Mouse (Mus musculus) ES-Bruce4 (cell line): ENCODE measurements around the gene Mapk12. TPM values are rescaled to one million over a fixed set of nuclear protein-coding genes. Genes with fewer than 3 reads are reported as not detected.

Experiments
- H3K27ac ChIP-seq: 2 replicates; pipeline ENCODE4 v1.5.1; 2012; ENCODE audit warnings: low read length, inconsistent platforms; ENCODE audit not compliant: insufficient read depth
- H3K27me3 ChIP-seq: 2 replicates; pipeline ENCODE4 v1.6.1; 2012; ENCODE audit warnings: mild to moderate bottlenecking, low read length, inconsistent platforms; ENCODE audit not compliant: control insufficient read depth, poor library complexity, insufficient read depth, severe bottlenecking
- H3K36me3 ChIP-seq: 2 replicates; pipeline ENCODE4 v1.6.1; 2012; ENCODE audit warnings: inconsistent platforms, mild to moderate bottlenecking, low read length, moderate library complexity; ENCODE audit not compliant: control insufficient read depth, poor library complexity, insufficient read depth, severe bottlenecking
- H3K4me1 ChIP-seq: one replicate; pipeline ENCODE4 v1.8.1; 2011; ENCODE audit warnings: low read length; ENCODE audit not compliant: control insufficient read depth, insufficient read depth
- H3K4me3 ChIP-seq: 2 replicates; pipeline ENCODE4 v1.5.1; 2011; ENCODE audit warnings: low read depth, mild to moderate bottlenecking, low read length
- H3K9ac ChIP-seq: 2 replicates; pipeline ENCODE4 v1.6.1; 2012; ENCODE audit warnings: low read depth, mild to moderate bottlenecking, inconsistent platforms; ENCODE audit not compliant: poor library complexity, severe bottlenecking
- H3K9me3 ChIP-seq: replicated peaks from 2 replicates; pipeline ENCODE4 v1.6.1; 2012; ENCODE audit warnings: mild to moderate bottlenecking, low read length, inconsistent platforms; ENCODE audit not compliant: control insufficient read depth, poor library complexity, insufficient read depth, severe bottlenecking
- CTCF ChIP-seq: IDR thresholded peaks from one replicate; pipeline ENCODE4 v1.8.1; 2011; ENCODE audit warnings: low read depth, low read length
- EP300 ChIP-seq: IDR thresholded peaks from 2 replicates; pipeline ENCODE4 v1.6.1; 2011; ENCODE audit warnings: low read depth, low read length; ENCODE audit not compliant: insufficient read depth
- POLR2A ChIP-seq: IDR thresholded peaks from one replicate; pipeline ENCODE4 v1.8.1; 2011; ENCODE audit warnings: low read length; ENCODE audit not compliant: insufficient read depth
- polyA plus RNA-seq: library from polyadenylated mRNA; stranded (reverse); fragments of >200 nt; gene quantifications from 2 replicates; pipeline ENCODE4 v1.2.4, GENCODE M21; 2011; ENCODE audit warnings: low read depth; ENCODE audit not compliant: missing spikeins, insufficient read depth, insufficient read length

The Mapk12 gene
- polyA plus RNA-seq, 1 experiment: 38.2 TPM

GRCm38 (mm10) chr15:89181561-89182270, 41.2 kb upstream of the Mapk12 start:
- Histone ChIP-seq H3K4me1 (peaks cover 5% of the 10 kb centered on the region), H3K36me3 (no peaks in the 10 kb centered on the region), H3K9ac (peak overlapping the region; percentile 81; the same call in 1 of the 2 replicates), H3K27ac (no peak overlapping the region; the same call in 1 of the 2 replicates), H3K27me3 (no peaks in the 10 kb centered on the region), H3K9me3 (no peaks in the 10 kb centered on the region), H3K4me3 (peak overlapping the region; percentile 7; the same call in 1 of the 2 replicates)
- TF ChIP-seq CTCF: peak; percentile 33
- TF ChIP-seq POLR2A: no peak

GRCm38 (mm10) chr15:89180571-89181229, 40.2 kb upstream of the Mapk12 start, which contains the start of gene Plxnb2:
TSS of gene Plxnb2 (minus strand) at chr15:89180788.
- Histone ChIP-seq H3K27me3 (no peaks in the 10 kb centered on the region), H3K9ac (peak within 1 kb of the TSS; percentile 81), H3K27ac (peak within 1 kb of the TSS; percentile 68), H3K4me3 (peak within 1 kb of the TSS; percentile 96), H3K9me3 (no peaks in the 10 kb centered on the region), H3K36me3 (no peaks in the 10 kb centered on the region), H3K4me1 (peaks cover 10% of the 10 kb centered on the region)
- TF ChIP-seq POLR2A: peak; percentile 92
- TF ChIP-seq EP300: peak; percentile 52; the same call in 1 of the 2 replicates
- no peak for TF ChIP-seq CTCF

DNA sequence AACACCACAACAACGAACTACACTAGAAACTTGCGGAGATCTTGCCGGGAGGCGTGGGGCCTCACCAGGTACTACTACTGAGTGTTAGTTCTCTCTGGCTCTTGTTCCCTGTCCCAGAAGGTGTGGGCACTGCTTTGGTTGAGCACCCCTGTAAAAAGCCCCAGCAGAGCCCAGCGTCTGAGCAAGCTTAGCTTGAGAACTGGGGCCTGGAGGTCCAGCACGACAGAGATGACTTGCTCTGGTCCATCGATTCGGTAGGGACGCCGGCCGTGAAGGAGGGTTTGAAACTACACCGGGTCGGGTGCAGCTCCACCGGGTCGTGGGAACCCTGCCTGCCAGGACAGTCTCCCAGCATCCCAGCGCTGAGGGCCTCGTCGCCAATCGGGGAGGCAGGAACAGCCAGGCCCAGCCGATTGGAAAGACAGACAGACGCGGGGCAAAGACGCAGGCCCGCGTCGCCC, 39.6 kb upstream of the Mapk12 start:
- Histone ChIP-seq H3K9ac (peak overlapping the region; percentile 81), H3K4me1 (peaks cover 11% of the 10 kb centered on the region), H3K27ac (peak overlapping the region; percentile 68), H3K27me3 (no peaks in the 10 kb centered on the region), H3K36me3 (no peaks in the 10 kb centered on the region), H3K9me3 (no peaks in the 10 kb centered on the region), H3K4me3 (peak overlapping the region; percentile 88)
- no peak for TF ChIP-seq CTCF
- no peak for TF ChIP-seq EP300
- no peak for TF ChIP-seq POLR2A

DNA sequence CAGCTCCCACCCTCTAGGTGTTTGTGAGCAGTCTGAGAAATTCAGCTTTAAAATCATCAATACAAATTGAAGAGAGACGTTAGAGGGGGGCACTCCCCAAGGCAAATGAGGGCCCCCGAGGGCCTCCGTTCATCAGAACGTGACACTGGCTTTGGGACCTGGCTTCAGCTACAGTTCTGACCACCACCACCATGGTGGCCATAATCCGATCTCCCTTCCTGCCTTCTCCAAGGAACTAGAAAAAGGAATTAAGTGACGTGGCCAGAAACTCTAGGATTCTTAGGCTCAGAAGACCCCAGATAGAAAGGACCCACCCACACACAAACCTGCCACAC, 39.1 kb upstream of the Mapk12 start:
- Histone ChIP-seq H3K27ac (peak overlapping the region; percentile 68), H3K4me1 (peaks cover 14% of the 10 kb centered on the region)
- TF ChIP-seq CTCF (no peak), POLR2A (no peak), EP300 (no peak)

GRCm38 (mm10) chr15:89178954-89179629, 38.6 kb upstream of the Mapk12 start:
- H3K4me1 ChIP-seq: peaks cover 14% of the 10 kb centered on the region
- H3K27ac ChIP-seq: peak overlapping the region; percentile 68
- peak overlapping the region; percentile 81 for H3K9ac ChIP-seq
- H3K9me3 ChIP-seq: no peaks in the 10 kb centered on the region
- H3K4me3 ChIP-seq: peak overlapping the region; percentile 88
- H3K27me3 ChIP-seq: no peaks in the 10 kb centered on the region
- peak; percentile 47 for TF ChIP-seq POLR2A
- TF ChIP-seq CTCF: no peak
- peak; percentile 94 for TF ChIP-seq EP300
- no peaks in the 10 kb centered on the region for H3K36me3 ChIP-seq

More for the DNA sequence above, 39.1 kb upstream of the Mapk12 start:
- no peaks in the 10 kb centered on the region for H3K9me3 ChIP-seq
- peak overlapping the region; percentile 88 for H3K4me3 ChIP-seq
- no peaks in the 10 kb centered on the region for H3K36me3 ChIP-seq
- no peaks in the 10 kb centered on the region for H3K27me3 ChIP-seq
- H3K9ac ChIP-seq: peak overlapping the region; percentile 81
